Mouse (Mus musculus) embryonic facial prominence, embryonic 14.5 days (tissue): ENCODE results near the gene Gm20662. TPM values are rescaled to one million over a fixed set of nuclear protein-coding genes. Genes with fewer than 3 reads are reported as not detected.
A peak's percentile ranks its signal among the peaks of the same experiment; 100 is the strongest.

ENCODE experiments used
- ATAC-seq: fragments of 200-750 bp; cut with Nextera tagmentation; 2 replicates; pipeline ENCODE4 v1.8.0; 2017; ENCODE audit warnings: low read depth, moderate number of reproducible peaks, moderate TSS enrichment
- DNase-seq: peaks from one replicate; pipeline ENCODE4 v3.0.0-alpha.2; 2015; ENCODE audit warnings: low spot score
- H3K27ac ChIP-seq: fragments of 300-500 bp; sonication (generic); replicated peaks from 2 replicates; pipeline ENCODE4 v1.5.1; 2014; ENCODE audit warnings: low read depth, mild to moderate bottlenecking, low read length, moderate library complexity
- H3K27me3 ChIP-seq: fragments of 300-500 bp; sonication (generic); replicated peaks from 2 replicates; pipeline ENCODE4 v1.6.1; 2014; ENCODE audit warnings: low read length; ENCODE audit not compliant: control insufficient read depth, insufficient read depth
- H3K36me3 ChIP-seq: fragments of 300-500 bp; sonication (generic); 2 replicates; pipeline ENCODE4 v1.6.1; 2014; ENCODE audit warnings: low read length, mixed read lengths; ENCODE audit not compliant: control insufficient read depth, insufficient read depth
- H3K4me1 ChIP-seq: fragments of 300-500 bp; sonication (generic); 2 replicates; pipeline ENCODE4 v1.6.1; 2014; ENCODE audit warnings: antibody characterized with exemption, low read length; ENCODE audit not compliant: control insufficient read depth, insufficient read depth
- H3K4me2 ChIP-seq: fragments of 300-500 bp; sonication (generic); 2 replicates; pipeline ENCODE4 v1.6.1; 2014; ENCODE audit warnings: low read depth, mild to moderate bottlenecking, low read length, moderate library complexity, mixed read lengths
- H3K4me3 ChIP-seq: fragments of 300-500 bp; sonication (generic); 2 replicates; pipeline ENCODE4 v1.5.1; 2014; ENCODE audit warnings: low read depth, mild to moderate bottlenecking, low read length
- H3K9ac ChIP-seq: fragments of 300-500 bp; sonication (generic); 2 replicates; pipeline ENCODE4 v1.6.1; 2014; ENCODE audit warnings: low read depth, mild to moderate bottlenecking, low read length, moderate library complexity, mixed read lengths
- H3K9me3 ChIP-seq: fragments of 300-500 bp; sonication (generic); 2 replicates; pipeline ENCODE4 v1.6.1; 2016; ENCODE audit warnings: low read length; ENCODE audit not compliant: control insufficient read depth
- WGBS: fragments of 180-500 bp; shearing (Covaris S2); extraction: QIAGEN DNeasy Blood & Tissue Kit; methylation state at CpG from one replicate; pipeline ENCODE4 v1.1.7; 2014; 5-methylcytosine and 5-hydroxymethylcytosine counted together
- microRNA-seq: library from miRNA; unstranded; fragments of <30 nt; microRNA quantifications from one replicate; pipeline ENCODE4, GENCODE M21; 2016; ENCODE audit warnings: borderline number of aligned reads
- polyA plus RNA-seq: library from polyadenylated mRNA; unstranded; fragments of >200 nt; fragmentation: Nextera tagmentation; extraction: Ambion mirVana; gene quantifications from 2 replicates; pipeline ENCODE4 v1.2.1, GENCODE M21; 2014

Gm20662 gene
- polyA plus RNA-seq, 1 experiment from 2014 or later = not detected

GRCm38 (mm10) chr9:108085261-108085660 is 89.1 kb downstream of the Gm20662 start:
- H3K27me3 ChIP-seq = peaks cover 30% of the 10 kb centered on the region
- no peaks in the 10 kb centered on the region for H3K4me1 ChIP-seq
- no peak overlapping the region for H3K27ac ChIP-seq
- H3K36me3 ChIP-seq = peaks cover 58% of the 10 kb centered on the region
- no peak for DNase-seq
- H3K4me2 ChIP-seq = no peak overlapping the region
- no peak overlapping the region for H3K4me3 ChIP-seq
- no peaks in the 10 kb centered on the region for H3K9me3 ChIP-seq
- 93% methylated on average over 4 of the region's 4 CpGs for WGBS
- no peak overlapping the region for H3K9ac ChIP-seq
- no peak for ATAC-seq

GRCm38 (mm10) chr9:108090611-108091120 is 94.5 kb downstream of the Gm20662 start:
- peaks cover 70% of the 10 kb centered on the region for H3K36me3 ChIP-seq
- H3K27me3 ChIP-seq = no peaks in the 10 kb centered on the region
- H3K4me1 ChIP-seq = no peaks in the 10 kb centered on the region
- no peak overlapping the region for H3K4me2 ChIP-seq
- H3K27ac ChIP-seq = no peak overlapping the region
- no peaks in the 10 kb centered on the region for H3K9me3 ChIP-seq
- no peak for DNase-seq
- no peak overlapping the region for H3K9ac ChIP-seq
- 92% methylated on average over 7 of the region's 7 CpGs for WGBS
- ATAC-seq = no peak
- no peak overlapping the region for H3K4me3 ChIP-seq

- Histone ChIP-seq H3K4me1 (no peaks in the 10 kb centered on the region), H3K27me3 (no peaks in the 10 kb centered on the region), H3K27ac (peak overlapping the region; percentile 59; the same call in 1 of the 2 replicates), H3K4me2 (peak overlapping the region; percentile 96), H3K9ac (peak overlapping the region; percentile 64), H3K9me3 (no peaks in the 10 kb centered on the region), H3K36me3 (peaks cover 41% of the 10 kb centered on the region), H3K4me3 (peak overlapping the region; percentile 50)
- no peak for ATAC-seq
- 66% methylated on average over 10 of the region's 10 CpGs for WGBS
- peak; percentile 7 for DNase-seq
Observed at GRCm38 (mm10) chr9:108093586-108093985, 97.4 kb downstream of the Gm20662 start.

- Histone ChIP-seq H3K9ac (peak within 1 kb of the TSS; percentile 64), H3K4me3 (peak within 1 kb of the TSS; percentile 50), H3K27me3 (no peaks in the 10 kb centered on the region), H3K27ac (peak within 1 kb of the TSS; percentile 59), H3K4me2 (peak within 1 kb of the TSS; percentile 96), H3K9me3 (no peaks in the 10 kb centered on the region), H3K36me3 (peaks cover 33% of the 10 kb centered on the region), H3K4me1 (no peaks in the 10 kb centered on the region)
- DNase-seq (peak; percentile 96), ATAC-seq (peak; percentile 96)
- WGBS = 1% methylated on average over 44 of the region's 52 CpGs
Observed at GRCm38 (mm10) chr9:108094184-108094941, 98.2 kb downstream of the Gm20662 start, which contains the start of gene Apeh. Apeh (minus strand) TSS chr9:108094606.

Small RNAs within 50 kb of the gene (microRNA-seq; reads per million reads assigned to microRNA genes)
- gene Mir7088 = not detected

Other genes with a start within 250 kb of the Gm20662 start
- gene Rbm5, start 225.4 kb upstream of the Gm20662 start, polyA plus RNA-seq = 145 and 159 TPM in 2 replicates
- 52.2 and 61.0 TPM in 2 replicates for gene Rbm6, start 123.1 kb upstream of the Gm20662 start, polyA plus RNA-seq
- 11.4 and 11.8 TPM in 2 replicates for gene Mon1a, start 108.2 kb upstream of the Gm20662 start, polyA plus RNA-seq
- gene Mst1r, start 89.5 kb upstream of the Gm20662 start, polyA plus RNA-seq = 2.8 and 3.1 TPM in 2 replicates
- not detected in 2 replicates for gene Actl11, start 67.9 kb upstream of the Gm20662 start, polyA plus RNA-seq
- 2.2 and 2.6 TPM in 2 replicates for gene Camkv, start 60.7 kb upstream of the Gm20662 start, polyA plus RNA-seq
- gene Traip, start 46.2 kb upstream of the Gm20662 start, polyA plus RNA-seq = 15.5 and 23.4 TPM in 2 replicates
- 25.5 and 28.1 TPM in 2 replicates for gene Uba7, start 20.8 kb upstream of the Gm20662 start, polyA plus RNA-seq
- gene Gm20661, start 13.3 kb upstream of the Gm20662 start, polyA plus RNA-seq = 5.9 and 6.9 TPM in 2 replicates
- 77.7 and 84.8 TPM in 2 replicates for gene Inka1, start 10.5 kb upstream of the Gm20662 start, polyA plus RNA-seq
- gene Cdhr4, start 3.9 kb upstream of the Gm20662 start, polyA plus RNA-seq = 8.6 and 12.5 TPM in 2 replicates
- 29.0 and 31.5 TPM in 2 replicates for gene Ip6k1, start 6.2 kb downstream of the Gm20662 start, polyA plus RNA-seq
- 36.6 and 37.0 TPM in 2 replicates for gene Gmppb, start 52.9 kb downstream of the Gm20662 start, polyA plus RNA-seq
- gene Amigo3, start 56.8 kb downstream of the Gm20662 start, polyA plus RNA-seq = 4.1 and 4.6 TPM in 2 replicates
- 0.89 and 1.5 TPM in 2 replicates for gene Mst1, start 84.1 kb downstream of the Gm20662 start, polyA plus RNA-seq
- 22.9 and 30.2 TPM in 2 replicates for gene Rnf123, start 87.0 kb downstream of the Gm20662 start, polyA plus RNA-seq
- 39.9 and 48.6 TPM in 2 replicates for gene Apeh, start 98.3 kb downstream of the Gm20662 start, polyA plus RNA-seq
- 1.1 TPM in 2 replicates for gene Bsn, start 194.0 kb downstream of the Gm20662 start, polyA plus RNA-seq